Mouse (Mus musculus): Measurements from ENCODE around the gene Pnmal1. TPM values are rescaled to one million over a fixed set of nuclear protein-coding genes. Genes with fewer than 3 reads are reported as not detected.

Gene Pnmal1
- total RNA-seq, 1 experiment from 2014 or later: 5.4 TPM

- no peak for DNase-seq
These were observed 35.9 kb downstream of the Pnmal1 start for GRCm38 (mm10) chr7:16995345-16995744.

- no peak for DNase-seq
These were observed 39.8 kb downstream of the Pnmal1 start for GRCm38 (mm10) chr7:16999233-16999632.

DNA sequence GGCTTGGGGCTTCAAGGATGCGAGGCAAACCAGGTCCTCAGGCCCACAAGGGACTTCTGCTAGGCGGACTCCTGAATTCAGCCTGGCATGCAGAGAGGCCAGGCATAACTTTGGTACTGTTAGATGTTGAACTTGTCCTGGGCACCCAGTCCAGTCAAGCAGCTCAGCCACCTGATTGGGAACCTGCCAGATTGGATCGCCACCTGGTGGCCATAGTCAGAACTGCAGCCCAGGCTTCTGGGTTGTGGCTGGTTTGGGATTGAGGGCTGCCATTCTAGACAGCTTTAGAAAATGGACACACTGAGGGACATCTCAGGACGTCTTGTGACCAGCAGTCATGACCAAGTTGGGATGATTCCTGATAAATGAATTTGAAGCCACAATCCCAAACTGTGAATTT lies 40.2 kb downstream of the Pnmal1 start:
- peak; percentile 89 for DNase-seq

- peak; percentile 79 for DNase-seq
These were observed 43.1 kb downstream of the Pnmal1 start for GRCm38 (mm10) chr7:17002375-17003195.

GRCm38 (mm10) chr7:17003230-17003960 lies 43.9 kb downstream of the Pnmal1 start:
- DNase-seq: no peak

GRCm38 (mm10) chr7:17004716-17005115 lies 45.2 kb downstream of the Pnmal1 start:
- no peak for DNase-seq

- no peak for DNase-seq
These were observed 47.8 kb downstream of the Pnmal1 start for GRCm38 (mm10) chr7:17007300-17007699.

GRCm38 (mm10) chr7:17009326-17010009 lies 50.0 kb downstream of the Pnmal1 start:
- no peak for DNase-seq

- no peak for DNase-seq
These were observed 50.5 kb downstream of the Pnmal1 start for GRCm38 (mm10) chr7:17010010-17010347.

DNA sequence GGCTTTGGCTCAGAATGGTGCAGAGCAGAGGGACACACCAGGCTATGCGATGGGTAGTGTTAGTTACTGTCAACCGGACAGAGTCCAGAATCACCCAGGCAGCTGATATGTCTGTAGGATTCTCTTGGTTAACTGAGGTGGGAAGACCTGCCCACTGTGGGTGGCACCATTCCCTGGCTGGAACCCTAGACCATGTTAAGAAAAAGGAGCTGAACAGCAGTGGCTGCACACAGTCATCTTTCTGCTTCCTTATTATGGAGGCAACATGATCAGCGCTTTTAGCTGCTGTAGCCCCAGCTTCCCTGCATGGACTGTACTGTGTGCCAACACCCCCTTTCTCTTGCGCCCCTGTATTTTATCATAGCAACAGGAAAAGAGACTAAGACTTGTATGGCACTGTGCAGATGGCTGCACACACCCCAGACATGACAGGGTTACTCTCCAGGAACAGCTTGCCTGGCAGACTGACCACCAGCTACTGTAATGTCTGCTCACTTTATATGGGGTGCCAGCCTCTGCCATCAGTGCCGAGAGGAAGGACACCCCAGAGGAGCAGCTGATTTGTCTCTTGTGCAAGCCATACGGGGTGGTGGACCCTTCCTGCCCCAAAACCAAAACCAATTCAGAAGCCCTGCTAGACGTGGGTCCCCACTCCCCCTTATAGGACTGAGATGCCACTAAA lies 52.6 kb downstream of the Pnmal1 start:
- DNase-seq: no peak

Other genes with a start within 250 kb of the Pnmal1 start
- not detected in 2 replicates for gene Ceacam9, start 237.8 kb upstream of the Pnmal1 start, total RNA-seq (2021)
- 130 and 139 TPM in 2 replicates for gene Ap2s1, start 221.3 kb upstream of the Pnmal1 start, total RNA-seq (2021)
- gene Slc1a5, start 178.3 kb upstream of the Pnmal1 start, total RNA-seq (2021): 92.7 and 99.0 TPM in 2 replicates
- gene Strn4, start 143.8 kb upstream of the Pnmal1 start, total RNA-seq (2021): 73.7 and 116 TPM in 2 replicates
- 27.5 and 28.2 TPM in 2 replicates for gene Fkrp, start 142.9 kb upstream of the Pnmal1 start, total RNA-seq (2021)
- 17.5 and 23.9 TPM in 2 replicates for gene Prkd2, start 116.8 kb upstream of the Pnmal1 start, total RNA-seq (2021)
- 1.8 and 2.8 TPM in 2 replicates for gene Dact3, start 84.4 kb upstream of the Pnmal1 start, total RNA-seq (2021)
- 0.70 TPM in 1 of 2 replicates, not detected in the other for gene Gng8, start 67.9 kb upstream of the Pnmal1 start, total RNA-seq (2021)
- gene Ptgir, start 53.2 kb upstream of the Pnmal1 start, total RNA-seq (2021): 1.5 and 1.6 TPM in 2 replicates
- gene Calm3, start 35.6 kb upstream of the Pnmal1 start, total RNA-seq (2021): 242 and 255 TPM in 2 replicates
- 26.9 and 36.1 TPM in 2 replicates for gene Pnmal2, start 15.0 kb upstream of the Pnmal1 start, total RNA-seq (2021)
- 1.1 and 2.1 TPM in 2 replicates for gene Gm42372, start 23.4 kb downstream of the Pnmal1 start, total RNA-seq (2021)
- 19.7 and 26.0 TPM in 2 replicates for gene Ccdc8, start 33.0 kb downstream of the Pnmal1 start, total RNA-seq (2021)
- gene Ppp5c, start 68.2 kb downstream of the Pnmal1 start, total RNA-seq (2021): 93.6 and 103 TPM in 2 replicates
- gene Hif3a, start 102.7 kb downstream of the Pnmal1 start, total RNA-seq (2021): 2.1 and 3.5 TPM in 2 replicates
- 0.24 and 0.33 TPM in 2 replicates for gene Psg16, start 114.4 kb downstream of the Pnmal1 start, total RNA-seq (2021)
- not detected in 2 replicates for gene Ceacam3, start 190.6 kb downstream of the Pnmal1 start, total RNA-seq (2021)
- gene Psg29, start 243.8 kb downstream of the Pnmal1 start, total RNA-seq (2021): not detected in 2 replicates

Data from adrenal gland, postnatal 25 days (tissue).